Mouse (Mus musculus) olfactory bulb, adult 2 months (tissue): ENCODE data around the gene Ptpn11. TPM values are rescaled to one million over a fixed set of nuclear protein-coding genes. Genes with fewer than 3 reads are reported as not detected.

Experiments
- H3K27ac ChIP-seq: fragments of 200-500 bp; 2 replicates; pipeline ENCODE4 v1.5.1; 2012; ENCODE audit warnings: low read depth, low read length; ENCODE audit not compliant: insufficient read depth
- H3K4me1 ChIP-seq: fragments of 200-500 bp; 2 replicates; pipeline ENCODE4 v1.6.1; 2012; ENCODE audit warnings: low read length; ENCODE audit not compliant: control insufficient read depth, insufficient read depth
- H3K4me3 ChIP-seq: fragments of 200-500 bp; 2 replicates; pipeline ENCODE4 v1.5.1; 2012; ENCODE audit warnings: mild to moderate bottlenecking, low read depth, low read length, moderate library complexity; ENCODE audit not compliant: insufficient read depth
- CTCF ChIP-seq: fragments of 200-500 bp; IDR thresholded peaks from 2 replicates; pipeline ENCODE4 v1.5.1; 2012; ENCODE audit warnings: low read depth, mild to moderate bottlenecking, low read length, moderate library complexity; ENCODE audit not compliant: insufficient read depth
- POLR2A ChIP-seq: fragments of 200-500 bp; IDR thresholded peaks from 2 replicates; pipeline ENCODE4 v1.6.1; 2012; ENCODE audit warnings: mild to moderate bottlenecking, low read depth, low read length, moderate library complexity; ENCODE audit not compliant: insufficient read depth
- WGBS: fragments of 180-500 bp; shearing (Covaris S2); methylation state at CpG from one replicate; pipeline ENCODE4 v1.1.7; 2018; 5-methylcytosine and 5-hydroxymethylcytosine counted together
- polyA plus RNA-seq: library from polyadenylated mRNA; stranded (reverse); fragments of >200 nt; gene quantifications from 2 replicates; pipeline ENCODE4 v1.2.4, GENCODE M21; 2012; ENCODE audit warnings: low replicate concordance; ENCODE audit not compliant: missing spikeins, insufficient read depth, insufficient read length

The Ptpn11 gene
- polyA plus RNA-seq, 1 experiment = not detected

DNA sequence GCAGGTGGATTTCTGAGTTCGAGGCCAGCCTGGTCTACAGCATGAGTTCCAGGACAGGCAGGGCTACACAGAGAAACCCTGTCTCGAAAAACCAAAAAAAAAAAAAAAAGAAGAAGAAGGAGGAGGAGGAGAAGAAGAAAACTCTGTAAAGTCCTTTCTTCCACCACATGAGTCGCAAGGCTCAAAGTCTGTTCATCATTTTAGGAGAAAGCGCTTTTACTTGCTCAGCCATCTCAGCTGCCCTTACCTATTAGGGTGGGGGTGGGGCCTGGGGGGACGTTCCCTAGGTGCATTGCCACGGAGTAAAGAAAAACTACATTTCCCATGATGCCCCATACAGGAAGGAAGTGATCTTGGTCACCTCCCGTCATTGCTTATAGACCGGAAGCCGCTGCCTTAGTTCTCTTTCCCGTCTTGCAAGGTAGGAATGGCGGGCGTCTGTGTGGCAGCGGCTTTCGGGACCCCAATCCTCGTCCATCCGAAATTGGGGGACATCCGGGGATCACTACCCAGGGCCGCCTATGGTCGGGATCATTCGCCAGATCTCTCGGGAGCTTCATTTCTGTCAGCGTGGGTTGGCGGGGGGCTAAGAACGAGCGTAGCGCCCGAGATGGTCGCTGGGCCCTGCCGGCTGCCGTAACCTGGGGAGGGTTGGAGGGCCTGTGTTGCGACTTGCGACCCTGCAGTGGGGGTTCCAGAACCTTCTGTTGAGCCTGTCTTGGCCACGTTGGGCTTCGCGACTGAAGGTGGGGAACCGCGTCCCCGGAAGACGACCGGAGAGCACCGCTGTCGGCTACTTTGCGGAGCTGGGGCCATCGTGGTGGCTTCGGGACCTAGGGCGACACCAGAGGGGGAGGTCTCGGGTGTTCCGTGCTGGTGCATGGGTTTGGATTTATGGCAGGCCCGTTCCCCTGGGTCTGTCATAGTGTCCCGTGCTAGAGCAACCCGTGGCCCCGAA lies 13.2 kb upstream of the Ptpn11 start, which contains the start of gene Rpl6:
Gene Rpl6, plus strand, starts transcription at position 350 of the 958 bp plus-strand sequence.
- peak within 1 kb of the TSS; percentile 66 for H3K4me3 ChIP-seq
- H3K4me1 ChIP-seq = peaks cover 13% of the 10 kb centered on the region
- under 1% methylated on average over 52 of the region's 52 CpGs for whole genome bisulfite sequencing
- peak within 1 kb of the TSS; percentile 19; the same call in 1 of the 2 replicates for H3K27ac ChIP-seq
- TF ChIP-seq CTCF (no peak), POLR2A (peak; percentile 73)

DNA sequence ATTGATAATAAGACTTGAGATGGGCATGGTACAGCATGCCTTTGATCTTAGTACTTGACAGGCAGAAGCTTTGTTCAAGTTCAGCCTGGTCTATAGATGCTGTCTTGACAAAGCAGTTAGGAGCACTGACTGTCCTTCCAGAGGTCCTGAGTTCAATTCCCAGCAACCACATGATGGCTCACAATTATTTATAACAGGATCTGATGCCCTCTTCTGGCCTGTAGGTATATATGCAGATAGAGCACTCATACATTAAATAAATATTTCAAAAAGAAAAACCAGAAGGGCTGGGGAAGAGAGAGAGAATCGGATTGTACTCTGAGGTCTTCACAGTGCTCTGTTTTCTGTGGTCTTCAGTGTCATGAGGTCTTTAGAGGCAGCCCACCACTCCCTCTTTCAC lies 11.3 kb upstream of the Ptpn11 start:
- Histone ChIP-seq H3K4me3 (no peak overlapping the region), H3K4me1 (peaks cover 8% of the 10 kb centered on the region), H3K27ac (no peak overlapping the region)
- TF ChIP-seq CTCF = no peak
- no peak for TF ChIP-seq POLR2A
- 80% methylated on average over 1 of the region's 1 CpGs for WGBS

DNA sequence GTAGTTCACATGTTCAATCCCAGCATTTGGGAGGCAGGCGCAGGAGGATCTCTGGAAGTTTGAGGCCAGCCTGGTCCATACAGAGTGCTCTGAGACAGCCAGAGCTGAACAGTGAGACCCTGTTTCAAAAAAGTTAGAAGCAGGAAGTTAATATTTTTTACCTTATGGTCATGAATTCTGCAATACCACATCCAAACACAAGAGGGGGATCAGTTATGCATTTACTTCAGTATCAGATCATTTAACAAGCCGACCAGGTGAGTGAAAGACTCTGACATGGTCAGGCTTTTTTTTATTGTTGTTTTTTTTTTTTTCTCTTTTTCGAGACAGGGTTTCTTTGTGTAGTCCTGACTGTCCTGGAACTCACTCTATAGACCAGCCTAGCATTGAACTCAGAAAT lies 10.5 kb upstream of the Ptpn11 start:
- TF ChIP-seq POLR2A (no peak), CTCF (peak; percentile 20; the same call in 1 of the 2 replicates)
- Histone ChIP-seq H3K27ac (no peak overlapping the region), H3K4me1 (peaks cover 8% of the 10 kb centered on the region), H3K4me3 (no peak overlapping the region)
- 44% methylated on average over 3 of the region's 3 CpGs for WGBS

DNA sequence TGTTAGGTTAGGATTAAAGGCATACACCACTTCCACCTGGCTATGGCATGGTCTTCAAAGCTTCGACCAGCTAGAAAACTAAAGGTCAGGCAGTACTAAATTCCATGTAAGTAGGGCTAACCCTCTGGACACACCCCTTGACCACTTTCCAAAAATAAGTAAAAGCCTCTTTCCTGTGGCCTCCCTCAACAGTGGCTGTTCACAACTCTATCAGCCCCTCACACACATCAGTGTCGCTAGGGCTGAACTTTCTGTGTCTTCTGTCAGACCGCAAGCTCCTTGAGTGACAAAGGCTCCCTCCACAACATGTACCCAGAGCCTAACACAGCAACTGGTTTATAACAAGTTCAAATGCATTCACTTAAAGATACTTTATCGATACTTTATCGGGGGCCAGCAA lies 7.2 kb upstream of the Ptpn11 start:
- 79% methylated on average over 5 of the region's 5 CpGs for WGBS
- no peak for TF ChIP-seq CTCF
- no peak for TF ChIP-seq POLR2A
- no peak overlapping the region for H3K4me3 ChIP-seq

DNA sequence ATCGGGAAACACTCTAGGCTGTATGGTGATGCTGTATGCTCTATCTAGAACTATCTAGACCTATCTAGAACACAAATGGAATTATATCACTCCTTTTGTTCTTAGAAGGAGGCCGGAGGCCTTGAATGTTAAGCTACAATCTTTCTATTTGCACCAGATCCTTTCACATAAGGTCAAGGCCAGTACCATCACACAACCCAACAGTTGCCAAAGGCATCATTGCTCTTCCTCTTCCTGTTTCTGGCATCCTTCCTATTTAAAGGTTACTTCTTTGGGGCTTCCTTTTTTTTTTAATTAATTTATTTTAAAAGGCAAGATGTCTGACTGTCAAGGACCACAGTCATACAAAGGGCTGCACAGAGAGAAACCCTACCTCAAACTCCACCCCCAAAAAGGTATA lies 6.1 kb upstream of the Ptpn11 start:
- Histone ChIP-seq H3K27ac (no peak overlapping the region), H3K4me1 (no peaks in the 10 kb centered on the region), H3K4me3 (no peak overlapping the region)
- TF ChIP-seq POLR2A (no peak), CTCF (no peak)
- 73% methylated on average over 2 of the region's 2 CpGs for WGBS

More for the DNA sequence above, 7.2 kb upstream of the Ptpn11 start:
- H3K4me1 ChIP-seq = no peaks in the 10 kb centered on the region
- H3K27ac ChIP-seq = no peak overlapping the region

DNA sequence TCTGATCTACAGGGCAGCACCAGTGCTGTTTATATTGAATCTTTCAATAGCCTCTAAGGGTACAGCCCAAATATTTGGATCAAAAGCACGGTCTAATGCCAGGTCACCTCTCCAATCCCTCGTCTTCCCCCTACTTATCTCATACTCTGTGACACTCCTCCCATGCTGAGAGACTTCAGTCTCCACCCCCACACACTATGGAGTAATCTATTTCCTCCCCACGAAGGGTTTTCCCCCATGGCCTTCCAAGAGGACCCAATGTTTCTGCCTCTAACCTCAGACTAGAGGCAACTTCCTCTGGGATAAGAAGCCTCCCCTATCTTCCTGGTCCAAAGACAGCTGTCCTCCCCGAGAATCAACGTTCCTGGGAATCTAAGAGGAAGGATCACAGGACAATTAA lies 5.6 kb upstream of the Ptpn11 start:
- H3K27ac ChIP-seq = no peak overlapping the region
- 51% methylated on average over 5 of the region's 5 CpGs for WGBS
- no peak overlapping the region for H3K4me3 ChIP-seq
- no peaks in the 10 kb centered on the region for H3K4me1 ChIP-seq
- TF ChIP-seq CTCF (no peak), POLR2A (no peak)

DNA sequence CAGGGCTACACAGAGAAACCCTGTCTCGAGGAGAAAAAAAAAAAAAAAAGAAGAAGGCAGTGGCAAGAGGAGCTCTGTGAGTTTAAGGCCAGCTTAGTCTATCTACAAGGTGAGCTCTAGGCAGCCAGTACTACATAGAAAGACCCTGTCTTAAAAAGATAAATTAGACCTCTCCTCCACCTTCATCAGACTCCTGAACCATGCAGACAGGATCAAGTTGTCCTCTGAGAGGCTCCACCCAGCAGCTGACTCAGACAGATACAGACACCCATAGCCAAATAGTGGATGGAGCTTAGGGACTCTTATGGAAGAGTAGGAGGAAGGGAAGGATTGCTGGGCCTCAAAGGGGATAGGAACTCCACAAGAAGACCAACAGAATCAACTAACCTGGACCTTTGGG lies 3.0 kb upstream of the Ptpn11 start:
- TF ChIP-seq CTCF (no peak), POLR2A (no peak)
- Histone ChIP-seq H3K4me3 (no peak overlapping the region), H3K27ac (no peak overlapping the region), H3K4me1 (peaks cover 2% of the 10 kb centered on the region)
- WGBS = 20% methylated on average over 1 of the region's 1 CpGs

DNA sequence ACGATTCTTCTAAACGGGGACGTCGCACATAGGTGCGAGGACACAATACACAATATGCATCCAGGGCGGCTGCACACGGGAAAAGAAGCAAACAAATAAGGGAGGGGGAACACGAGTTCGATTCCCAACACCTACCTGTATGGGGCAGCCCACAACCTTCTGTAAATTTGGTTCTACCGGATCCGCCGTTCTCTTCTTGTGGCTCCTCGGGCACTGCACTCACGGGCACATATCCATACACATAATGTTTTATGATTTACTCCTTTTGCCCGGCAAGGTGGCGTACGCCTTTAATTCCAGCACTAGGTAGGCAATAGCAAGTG lies 348 bp upstream of the Ptpn11 start:
- peaks cover 15% of the 10 kb centered on the region for H3K4me1 ChIP-seq
- WGBS = 10% methylated on average over 17 of the region's 17 CpGs
- H3K4me3 ChIP-seq = peak overlapping the region; percentile 90
- TF ChIP-seq POLR2A (no peak), CTCF (no peak)
- 0 out of 2 replicates have a peak overlapping the region, but pooled peaks have one; percentile 14 for H3K27ac ChIP-seq

DNA sequence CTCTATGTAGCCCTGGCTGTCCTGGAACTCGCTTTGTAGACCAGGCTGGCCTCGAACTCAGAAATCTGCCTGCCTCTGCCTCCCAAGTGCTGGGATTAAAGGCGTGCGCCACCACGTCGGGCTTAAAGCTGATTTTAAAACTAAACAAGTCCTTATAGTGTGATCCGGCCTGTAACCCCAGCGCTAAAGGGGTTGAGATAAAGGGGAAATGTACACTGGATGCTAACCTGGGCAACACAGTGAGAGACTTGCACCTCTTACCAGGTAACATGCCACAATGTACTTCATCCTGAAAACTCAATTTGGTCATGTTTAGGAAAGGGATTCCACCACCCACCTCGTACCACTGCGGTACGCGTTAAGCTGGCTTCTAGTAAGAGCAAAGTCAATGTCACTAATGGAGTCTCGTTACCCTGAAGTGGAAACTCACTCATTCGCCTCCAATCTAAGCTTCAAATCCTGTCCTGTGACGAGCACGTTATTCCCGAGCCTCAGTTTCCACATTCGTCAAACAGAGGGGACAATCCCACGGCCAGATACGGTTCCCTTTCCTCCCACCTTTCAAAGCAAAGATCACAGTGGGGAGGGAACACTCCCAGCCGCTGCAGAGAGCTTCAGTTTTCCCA lies 874 bp downstream of the Ptpn11 start:
- H3K4me3 ChIP-seq = peak overlapping the region; percentile 90
- no peak for TF ChIP-seq CTCF
- TF ChIP-seq POLR2A = no peak
- WGBS = 30% methylated on average over 21 of the region's 21 CpGs
- H3K27ac ChIP-seq = no peak overlapping the region
- peaks cover 19% of the 10 kb centered on the region for H3K4me1 ChIP-seq
